Mouse (Mus musculus) 3T3-L1 (cell line): Measurements from ENCODE around the gene Dpep1.

ENCODE experiments used
- DNase-seq: peaks from one replicate; pipeline ENCODE4 v3.0.0-alpha.2; 2015; ENCODE audit warnings: low read depth, low spot score

Dpep1 gene

DNA sequence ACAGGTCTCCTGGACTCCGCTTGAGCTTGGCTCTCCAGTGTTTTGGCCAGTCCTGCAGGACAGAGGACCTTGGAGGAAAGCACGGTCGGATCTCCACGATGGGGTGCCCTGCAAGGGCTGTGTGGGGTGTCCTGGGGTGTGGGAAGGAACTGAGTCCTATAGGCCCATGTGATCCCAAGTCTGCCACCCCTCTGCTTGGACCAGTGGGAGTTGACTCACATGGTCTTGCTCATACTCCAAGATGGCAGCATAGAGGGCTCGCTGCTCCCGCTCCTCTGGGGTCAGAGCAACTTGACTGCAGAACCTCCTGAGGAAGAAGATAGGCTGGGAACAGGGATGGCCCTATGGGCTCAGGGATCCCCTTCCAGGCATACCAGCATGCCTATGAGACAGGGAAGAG lies 61.7 kb downstream of the Dpep1 start:
- no peak for DNase-seq

DNA sequence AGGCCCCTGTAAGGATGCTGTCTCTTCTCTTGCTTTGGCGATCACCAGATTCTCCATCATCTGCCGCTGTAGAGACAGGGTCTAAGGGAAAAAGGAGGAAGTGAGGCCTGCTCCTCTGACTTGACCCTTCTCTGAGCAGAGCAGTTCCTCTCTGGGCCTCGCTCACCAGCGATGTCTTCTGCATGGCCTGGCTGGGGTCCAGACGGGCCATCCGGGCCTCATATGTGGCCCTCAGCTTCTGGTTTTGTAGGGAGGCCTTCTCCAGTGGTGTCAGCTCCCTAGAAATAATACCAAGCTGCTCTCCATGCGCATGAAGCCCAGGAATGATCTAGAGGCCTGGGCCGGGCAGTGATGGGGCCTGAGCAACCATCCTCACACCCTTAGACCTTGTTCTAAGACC lies 62.6 kb downstream of the Dpep1 start:
- DNase-seq: no peak

DNA sequence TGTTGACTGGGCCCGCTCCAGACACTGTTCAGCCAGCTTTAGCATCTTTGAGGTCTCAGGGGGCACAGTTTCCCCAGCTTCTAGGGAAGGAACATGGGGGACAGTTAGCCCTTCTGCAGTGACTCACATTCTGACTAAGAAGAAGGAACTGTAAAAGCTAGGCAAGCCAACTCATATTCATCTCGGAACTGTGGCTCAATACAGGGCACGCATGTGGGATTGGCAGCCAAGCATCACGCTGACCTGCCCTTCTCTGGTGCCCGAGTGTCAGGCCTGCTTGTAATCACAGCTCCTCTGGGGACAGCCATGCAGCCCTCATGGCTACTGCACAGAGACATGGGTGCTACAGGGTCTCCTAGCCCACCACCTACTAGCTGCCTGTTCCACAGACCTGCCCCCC lies 64.9 kb downstream of the Dpep1 start:
- DNase-seq: no peak
